Mouse (Mus musculus): Measurements from ENCODE around the gene Trim12c. TPM values are rescaled to one million over a fixed set of nuclear protein-coding genes. Genes with fewer than 3 reads are reported as not detected.

The Trim12c gene
- total RNA-seq, 1 experiment from 2014 or later, result 31.8 TPM

Other genes with a start within 250 kb of the Trim12c start
- gene Olfr646, start 248.5 kb downstream of the Trim12c start, total RNA-seq (2017), result not detected in 2 replicates
- not detected in 2 replicates for gene Ubqln5, start 223.5 kb downstream of the Trim12c start, total RNA-seq (2017)
- not detected in 2 replicates for gene Olfr643, start 216.0 kb downstream of the Trim12c start, total RNA-seq (2017)
- not detected in 2 replicates for gene Ubqln3, start 210.1 kb downstream of the Trim12c start, total RNA-seq (2017)
- gene Ubqlnl, start 202.8 kb downstream of the Trim12c start, total RNA-seq (2017), result 0.05 TPM in 1 of 2 replicates, not detected in the other
- not detected in 2 replicates for gene Olfm5, start 188.5 kb downstream of the Trim12c start, total RNA-seq (2017)
- not detected in 2 replicates for gene Olfr648, start 170.0 kb downstream of the Trim12c start, total RNA-seq (2017)
- not detected in 2 replicates for gene Olfr649, start 157.4 kb downstream of the Trim12c start, total RNA-seq (2017)
- 3.0 and 3.2 TPM in 2 replicates for gene Trim6, start 134.6 kb downstream of the Trim12c start, total RNA-seq (2017)
- 23.9 and 26.9 TPM in 2 replicates for gene Trim34a, start 108.9 kb downstream of the Trim12c start, total RNA-seq (2017)
- gene Trim5, start 65.3 kb downstream of the Trim12c start, total RNA-seq (2017), result 6.3 and 8.4 TPM in 2 replicates
- 62.4 and 67.9 TPM in 2 replicates for gene Trim12a, start 37.9 kb downstream of the Trim12c start, total RNA-seq (2017)
- gene Trim34b, start 23.9 kb downstream of the Trim12c start, total RNA-seq (2017), result 0.58 and 3.4 TPM in 2 replicates
- 0.53 and 1.6 TPM in 2 replicates for gene Trim30b, start 16.5 kb upstream of the Trim12c start, total RNA-seq (2017)
- 0.27 and 1.5 TPM in 2 replicates for gene Trim30c, start 47.5 kb upstream of the Trim12c start, total RNA-seq (2017)
- 35.5 and 36.2 TPM in 2 replicates for gene Trim30a, start 111.8 kb upstream of the Trim12c start, total RNA-seq (2017)
- gene Trim30d, start 154.5 kb upstream of the Trim12c start, total RNA-seq (2017), result 12.2 and 12.4 TPM in 2 replicates
- not detected in 2 replicates for gene Olfr651, start 196.8 kb upstream of the Trim12c start, total RNA-seq (2017)
- gene Olfr652, start 207.5 kb upstream of the Trim12c start, total RNA-seq (2017), result not detected in 2 replicates
- gene Olfr653, start 224.0 kb upstream of the Trim12c start, total RNA-seq (2017), result not detected in 2 replicates
- not detected in 2 replicates for gene Olfr654, start 233.7 kb upstream of the Trim12c start, total RNA-seq (2017)
- gene Olfr655, start 248.4 kb upstream of the Trim12c start, total RNA-seq (2017), result not detected in 2 replicates